Mouse (Mus musculus): ENCODE results near the gene Stmn1. TPM values are rescaled to one million over a fixed set of nuclear protein-coding genes. Genes with fewer than 3 reads are reported as not detected.

Stmn1 gene
- polyA plus RNA-seq, 1 experiment from 2014 or later = 979 TPM

DNA sequence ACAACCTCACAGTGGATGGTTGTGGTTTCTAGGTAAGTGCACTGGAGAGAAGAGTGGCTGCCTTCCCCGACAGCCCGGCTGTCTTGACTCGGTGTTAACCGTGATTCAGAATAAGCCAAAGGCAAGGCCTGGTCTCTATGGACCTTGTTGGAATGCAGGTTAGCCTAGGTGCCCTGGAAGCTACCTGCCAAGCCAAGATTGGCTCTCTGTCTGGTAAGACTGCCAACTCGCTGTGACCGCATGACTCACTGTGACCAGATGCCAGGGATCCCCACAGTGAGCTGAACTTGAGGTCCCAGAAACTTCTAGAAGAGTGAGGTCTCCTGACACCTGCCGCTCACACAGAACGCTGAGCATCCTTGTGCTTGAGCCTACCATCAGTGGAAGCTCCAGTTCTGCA lies 8.8 kb downstream of the Stmn1 start:
- Histone ChIP-seq H3K9me3 (replicated peaks; ENCODE audit: control insufficient read depth, low read length) (no peaks in the 10 kb centered on the region), H3K27ac (ENCODE audit: low read length) (no peak overlapping the region), H3K4me1 (ENCODE audit: control insufficient read depth, insufficient read depth, low read length) (no peaks in the 10 kb centered on the region), H3K36me3 (ENCODE audit: control insufficient read depth, insufficient read depth) (peaks cover 29% of the 10 kb centered on the region), H3K4me3 (ENCODE audit: low read length) (no peak overlapping the region), H3K9ac (ENCODE audit: low read length) (no peak overlapping the region), H3K4me2 (ENCODE audit: low read depth, low read length) (no peak overlapping the region), H3K27me3 (ENCODE audit: control insufficient read depth, insufficient read depth, low read length) (no peaks in the 10 kb centered on the region)
- no peak for ATAC-seq (replicated peaks; ENCODE audit: extremely low read depth, insufficient read depth, low FRiP score)
- WGBS = 82% methylated on average over 8 of the region's 8 CpGs

DNA sequence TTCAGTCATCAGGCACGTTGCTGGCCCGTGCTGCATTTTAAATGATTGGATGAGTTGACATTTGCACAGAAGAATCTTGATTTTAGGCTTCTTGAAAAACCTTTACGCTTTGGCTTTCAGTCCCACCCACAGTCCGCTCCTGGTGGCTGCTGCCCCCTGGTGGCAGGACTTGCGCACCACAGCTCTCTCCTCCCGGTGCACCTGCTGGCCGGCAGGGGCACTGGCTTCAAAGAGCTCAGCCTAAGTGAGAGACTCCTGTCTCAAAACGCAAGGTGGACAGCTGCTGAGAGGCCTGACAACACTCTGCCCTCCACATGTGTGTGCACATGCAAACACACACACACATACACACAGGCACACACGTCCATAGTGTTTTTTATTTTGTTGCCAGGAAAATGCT lies 9.9 kb downstream of the Stmn1 start:
- Histone ChIP-seq H3K27me3 (ENCODE audit: control insufficient read depth, insufficient read depth, low read length) (no peaks in the 10 kb centered on the region), H3K4me3 (ENCODE audit: low read length) (no peak overlapping the region), H3K27ac (ENCODE audit: low read length) (no peak overlapping the region), H3K4me1 (ENCODE audit: control insufficient read depth, insufficient read depth, low read length) (no peaks in the 10 kb centered on the region), H3K9ac (ENCODE audit: low read length) (0 out of 2 replicates have a peak overlapping the region, but pooled peaks have one; percentile 36), H3K4me2 (ENCODE audit: low read depth, low read length) (no peak overlapping the region), H3K36me3 (ENCODE audit: control insufficient read depth, insufficient read depth) (peaks cover 19% of the 10 kb centered on the region), H3K9me3 (replicated peaks; ENCODE audit: control insufficient read depth, low read length) (no peaks in the 10 kb centered on the region)
- WGBS = 2% methylated on average over 9 of the region's 9 CpGs
- peak; percentile 65 for ATAC-seq (replicated peaks; ENCODE audit: extremely low read depth, insufficient read depth, low FRiP score)

DNA sequence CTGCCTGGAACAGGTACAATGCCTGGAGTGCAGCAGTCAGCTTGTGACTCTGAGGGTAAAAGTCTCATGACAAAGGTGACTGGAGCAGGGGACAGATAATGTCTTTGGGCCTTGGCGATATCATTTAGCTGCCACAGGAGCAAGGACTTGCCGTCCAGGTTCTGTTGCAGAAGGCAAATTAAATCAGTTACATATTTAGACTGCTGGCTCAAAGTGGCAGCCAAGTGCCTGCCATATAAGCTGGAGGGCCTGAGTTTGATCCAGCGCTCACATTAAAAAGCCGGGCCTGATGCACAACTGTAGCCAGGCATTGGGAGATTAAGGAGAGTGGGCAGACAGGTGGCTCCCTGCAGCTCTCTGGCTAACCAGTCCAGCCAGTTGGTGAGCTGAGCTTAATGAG lies 11.7 kb downstream of the Stmn1 start:
- H3K36me3 ChIP-seq (ENCODE audit: control insufficient read depth, insufficient read depth) = peaks cover 5% of the 10 kb centered on the region
- H3K9ac ChIP-seq (ENCODE audit: low read length) = no peak overlapping the region
- no peak for ATAC-seq (replicated peaks; ENCODE audit: extremely low read depth, insufficient read depth, low FRiP score)
- no peak overlapping the region for H3K4me2 ChIP-seq (ENCODE audit: low read depth, low read length)
- H3K27me3 ChIP-seq (ENCODE audit: control insufficient read depth, insufficient read depth, low read length) = no peaks in the 10 kb centered on the region
- no peaks in the 10 kb centered on the region for H3K9me3 ChIP-seq (replicated peaks; ENCODE audit: control insufficient read depth, low read length)
- no peak overlapping the region for H3K27ac ChIP-seq (ENCODE audit: low read length)
- H3K4me1 ChIP-seq (ENCODE audit: control insufficient read depth, insufficient read depth, low read length) = no peaks in the 10 kb centered on the region
- H3K4me3 ChIP-seq (ENCODE audit: low read length) = no peak overlapping the region
- 67% methylated on average over 4 of the region's 4 CpGs for WGBS

DNA sequence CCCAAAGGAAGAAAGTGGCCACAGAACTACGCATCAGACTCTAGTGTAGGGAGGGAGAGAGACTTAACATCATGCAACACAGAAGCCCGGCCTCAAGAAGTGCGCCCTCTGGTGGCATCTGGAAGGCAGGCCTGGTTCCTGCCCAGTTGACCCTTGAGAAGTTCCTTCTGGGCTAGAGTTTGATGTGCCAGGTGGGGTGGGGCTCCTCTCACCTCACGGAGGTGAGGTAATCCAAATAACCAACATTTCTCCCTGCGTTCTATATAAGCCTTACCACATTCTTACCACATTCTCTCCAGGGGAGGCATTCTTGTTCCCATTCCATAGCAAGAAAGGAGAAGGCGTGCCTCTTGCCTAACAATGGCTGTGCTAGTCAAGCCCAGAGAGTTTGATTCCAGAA lies 12.7 kb downstream of the Stmn1 start:
- Histone ChIP-seq H3K9me3 (replicated peaks; ENCODE audit: control insufficient read depth, low read length) (no peaks in the 10 kb centered on the region), H3K9ac (ENCODE audit: low read length) (no peak overlapping the region), H3K4me2 (ENCODE audit: low read depth, low read length) (no peak overlapping the region), H3K4me3 (ENCODE audit: low read length) (no peak overlapping the region), H3K36me3 (ENCODE audit: control insufficient read depth, insufficient read depth) (no peaks in the 10 kb centered on the region; the same call in 1 of the 2 replicates), H3K27ac (ENCODE audit: low read length) (no peak overlapping the region), H3K27me3 (ENCODE audit: control insufficient read depth, insufficient read depth, low read length) (no peaks in the 10 kb centered on the region), H3K4me1 (ENCODE audit: control insufficient read depth, insufficient read depth, low read length) (no peaks in the 10 kb centered on the region)
- ATAC-seq (replicated peaks; ENCODE audit: extremely low read depth, insufficient read depth, low FRiP score) = peak; percentile 43
- 25% methylated on average over 6 of the region's 6 CpGs for WGBS

DNA sequence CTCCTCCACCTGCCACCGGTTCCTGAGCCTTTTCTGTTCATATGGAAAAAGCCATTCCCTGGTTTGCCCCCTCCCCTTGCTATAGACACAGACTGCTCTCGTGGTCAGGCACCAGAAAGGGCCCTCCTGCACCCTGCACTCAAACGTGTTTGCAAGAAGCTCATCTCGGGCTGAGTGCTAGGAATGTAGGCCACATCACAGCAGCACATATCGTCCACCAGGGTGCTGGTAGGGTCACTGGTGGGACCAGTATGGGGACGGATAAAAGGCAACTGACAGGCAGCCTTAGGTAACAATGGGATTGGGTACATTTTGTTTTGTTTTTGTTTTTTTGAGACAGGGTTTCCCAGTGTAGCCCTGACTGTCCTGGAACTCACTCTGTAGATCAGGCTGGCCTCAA lies 13.2 kb downstream of the Stmn1 start:
- H3K27me3 ChIP-seq (ENCODE audit: control insufficient read depth, insufficient read depth, low read length) = no peaks in the 10 kb centered on the region
- H3K9me3 ChIP-seq (replicated peaks; ENCODE audit: control insufficient read depth, low read length) = no peaks in the 10 kb centered on the region
- ATAC-seq (replicated peaks; ENCODE audit: extremely low read depth, insufficient read depth, low FRiP score) = no peak
- no peaks in the 10 kb centered on the region for H3K4me1 ChIP-seq (ENCODE audit: control insufficient read depth, insufficient read depth, low read length)
- H3K36me3 ChIP-seq (ENCODE audit: control insufficient read depth, insufficient read depth) = no peaks in the 10 kb centered on the region
- H3K4me3 ChIP-seq (ENCODE audit: low read length) = no peak overlapping the region
- WGBS = 50% methylated on average over 6 of the region's 6 CpGs
- H3K4me2 ChIP-seq (ENCODE audit: low read depth, low read length) = no peak overlapping the region
- no peak overlapping the region for H3K9ac ChIP-seq (ENCODE audit: low read length)
- H3K27ac ChIP-seq (ENCODE audit: low read length) = no peak overlapping the region

DNA sequence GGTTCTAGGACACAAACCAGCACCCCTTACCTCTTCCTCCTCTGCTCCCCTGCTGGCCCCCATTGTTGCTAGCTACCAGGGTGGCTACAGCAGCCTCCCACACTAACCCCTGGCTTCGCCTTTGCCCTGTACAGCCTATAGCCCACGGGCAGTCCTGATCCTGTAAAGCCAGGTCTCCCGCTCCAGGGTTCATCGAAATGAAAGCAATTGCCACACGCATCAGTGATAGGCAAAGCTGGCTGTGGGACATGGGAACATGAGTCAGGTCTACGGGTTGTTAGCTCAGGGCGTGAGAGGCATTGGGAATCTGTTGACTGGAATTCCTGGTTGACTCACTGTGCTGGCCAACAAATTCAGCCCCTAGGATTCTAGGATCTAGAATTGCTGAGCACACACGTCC lies 14.3 kb downstream of the Stmn1 start:
- no peak overlapping the region for H3K4me2 ChIP-seq (ENCODE audit: low read depth, low read length)
- H3K4me1 ChIP-seq (ENCODE audit: control insufficient read depth, insufficient read depth, low read length) = no peaks in the 10 kb centered on the region
- H3K9ac ChIP-seq (ENCODE audit: low read length) = no peak overlapping the region
- no peaks in the 10 kb centered on the region for H3K36me3 ChIP-seq (ENCODE audit: control insufficient read depth, insufficient read depth)
- no peak for ATAC-seq (replicated peaks; ENCODE audit: extremely low read depth, insufficient read depth, low FRiP score)
- H3K27me3 ChIP-seq (ENCODE audit: control insufficient read depth, insufficient read depth, low read length) = no peaks in the 10 kb centered on the region
- H3K27ac ChIP-seq (ENCODE audit: low read length) = no peak overlapping the region
- 68% methylated on average over 8 of the region's 8 CpGs for WGBS
- H3K9me3 ChIP-seq (replicated peaks; ENCODE audit: control insufficient read depth, low read length) = no peaks in the 10 kb centered on the region
- H3K4me3 ChIP-seq (ENCODE audit: low read length) = no peak overlapping the region

DNA sequence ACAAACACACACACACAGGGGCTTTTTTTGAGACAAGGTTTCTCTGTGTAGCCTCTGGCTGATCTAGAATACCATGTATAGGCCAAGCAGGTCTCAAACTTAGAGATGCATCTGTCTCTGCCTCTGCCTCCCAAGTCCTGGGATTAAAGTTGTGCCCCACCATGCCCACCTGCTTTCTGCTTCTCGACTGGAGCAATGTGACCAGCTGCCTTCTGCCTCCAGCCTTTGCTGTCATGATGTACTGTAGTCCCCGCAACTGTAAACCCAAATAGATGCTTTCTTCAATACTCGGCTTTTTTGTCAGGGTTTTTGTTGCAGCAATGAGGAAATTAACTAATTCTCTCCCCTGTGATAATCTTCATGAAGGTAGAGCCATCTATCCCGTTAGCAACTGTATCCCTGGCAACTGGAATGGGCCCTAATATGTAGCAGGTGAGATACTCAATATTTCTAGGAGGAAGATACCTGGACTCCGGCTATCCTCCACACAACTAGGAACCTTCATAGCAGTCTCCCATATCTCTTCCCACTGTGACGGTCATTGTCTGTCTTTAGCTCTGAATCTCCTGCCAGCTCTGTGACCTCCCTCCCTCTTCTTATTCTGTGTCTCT lies 15.1 kb downstream of the Stmn1 start:
- Histone ChIP-seq H3K4me1 (ENCODE audit: control insufficient read depth, insufficient read depth, low read length) (no peaks in the 10 kb centered on the region), H3K27ac (ENCODE audit: low read length) (no peak overlapping the region), H3K4me3 (ENCODE audit: low read length) (no peak overlapping the region), H3K4me2 (ENCODE audit: low read depth, low read length) (no peak overlapping the region), H3K9me3 (replicated peaks; ENCODE audit: control insufficient read depth, low read length) (no peaks in the 10 kb centered on the region), H3K27me3 (ENCODE audit: control insufficient read depth, insufficient read depth, low read length) (no peaks in the 10 kb centered on the region), H3K36me3 (ENCODE audit: control insufficient read depth, insufficient read depth) (no peaks in the 10 kb centered on the region), H3K9ac (ENCODE audit: low read length) (no peak overlapping the region)
- no peak for ATAC-seq (replicated peaks; ENCODE audit: extremely low read depth, insufficient read depth, low FRiP score)
- 64% methylated on average over 6 of the region's 6 CpGs for WGBS

DNA sequence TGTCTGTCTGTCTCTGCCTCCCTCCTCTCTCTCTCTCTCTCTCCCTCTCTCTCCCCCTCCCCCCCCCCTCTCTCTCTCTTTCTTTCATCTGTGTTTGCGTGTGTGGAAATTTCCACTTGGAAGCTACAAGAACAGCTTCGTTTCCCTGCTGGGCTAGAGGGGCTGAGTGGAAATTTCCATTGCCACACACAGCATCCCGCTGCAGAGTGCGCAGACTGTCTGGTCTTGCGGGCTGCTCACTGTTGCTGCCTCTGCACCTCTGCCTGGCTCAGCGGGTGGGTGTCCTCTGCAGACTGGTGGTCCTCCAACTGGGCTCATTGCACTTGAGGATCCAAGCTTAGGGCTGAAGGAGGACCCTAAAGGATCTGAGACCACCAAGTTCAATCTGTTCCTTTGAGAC lies 15.6 kb downstream of the Stmn1 start:
- WGBS = 38% methylated on average over 6 of the region's 6 CpGs
- no peak overlapping the region for H3K4me2 ChIP-seq (ENCODE audit: low read depth, low read length)
- H3K4me3 ChIP-seq (ENCODE audit: low read length) = no peak overlapping the region
- no peak for ATAC-seq (replicated peaks; ENCODE audit: extremely low read depth, insufficient read depth, low FRiP score)
- H3K36me3 ChIP-seq (ENCODE audit: control insufficient read depth, insufficient read depth) = no peaks in the 10 kb centered on the region
- no peaks in the 10 kb centered on the region for H3K9me3 ChIP-seq (replicated peaks; ENCODE audit: control insufficient read depth, low read length)
- H3K9ac ChIP-seq (ENCODE audit: low read length) = no peak overlapping the region
- H3K4me1 ChIP-seq (ENCODE audit: control insufficient read depth, insufficient read depth, low read length) = no peaks in the 10 kb centered on the region
- H3K27ac ChIP-seq (ENCODE audit: low read length) = no peak overlapping the region
- H3K27me3 ChIP-seq (ENCODE audit: control insufficient read depth, insufficient read depth, low read length) = no peaks in the 10 kb centered on the region

DNA sequence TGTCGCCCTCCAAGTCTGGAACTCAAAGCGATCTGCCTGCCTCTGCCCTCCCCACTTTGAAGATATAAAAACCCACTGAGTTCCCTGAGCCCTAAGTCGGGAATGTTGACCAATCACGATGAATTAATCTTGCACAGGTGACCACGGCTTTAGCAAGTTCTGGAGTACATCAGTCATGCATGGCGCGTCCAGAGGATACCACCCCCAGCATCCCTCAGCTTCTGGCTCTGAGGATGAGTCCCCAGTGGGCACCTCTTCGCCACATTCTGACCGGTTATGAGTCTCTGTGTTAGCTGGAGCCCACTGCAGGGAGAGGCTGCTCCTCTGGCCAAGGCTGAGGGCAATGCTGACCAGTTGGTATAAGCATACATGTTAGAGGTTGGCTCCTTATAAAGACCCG lies 16.1 kb downstream of the Stmn1 start:
- no peaks in the 10 kb centered on the region for H3K36me3 ChIP-seq (ENCODE audit: control insufficient read depth, insufficient read depth)
- no peaks in the 10 kb centered on the region for H3K27me3 ChIP-seq (ENCODE audit: control insufficient read depth, insufficient read depth, low read length)
- no peak overlapping the region for H3K9ac ChIP-seq (ENCODE audit: low read length)
- WGBS = 75% methylated on average over 10 of the region's 10 CpGs
- ATAC-seq (replicated peaks; ENCODE audit: extremely low read depth, insufficient read depth, low FRiP score) = no peak
- no peak overlapping the region for H3K27ac ChIP-seq (ENCODE audit: low read length)
- H3K4me3 ChIP-seq (ENCODE audit: low read length) = no peak overlapping the region
- no peak overlapping the region for H3K4me2 ChIP-seq (ENCODE audit: low read depth, low read length)
- H3K4me1 ChIP-seq (ENCODE audit: control insufficient read depth, insufficient read depth, low read length) = no peaks in the 10 kb centered on the region
- H3K9me3 ChIP-seq (replicated peaks; ENCODE audit: control insufficient read depth, low read length) = no peaks in the 10 kb centered on the region

All from heart, embryonic 16.5 days (tissue).